Mouse (Mus musculus) Muller cell, postnatal 12 days (primary cell): ENCODE measurements around the gene Gm4131.

Experiments used
- DNase-seq: peaks from one replicate; pipeline ENCODE4 v3.0.0-alpha.2; 2015; ENCODE audit errors: inconsistent ontology term

The Gm4131 gene

GRCm38 (mm10) chr14:62457420-62458181 lies 109.1 kb downstream of the Gm4131 start:
- DNase-seq, result peak; percentile 70

GRCm38 (mm10) chr14:62456239-62456747 lies 110.4 kb downstream of the Gm4131 start, which contains the start of gene Gucy1b2:
Gene Gucy1b2, minus strand, starts transcription at chr14:62456289.
- no peak for DNase-seq

GRCm38 (mm10) chr14:62455570-62455879 lies 111.2 kb downstream of the Gm4131 start:
- DNase-seq, result no peak

GRCm38 (mm10) chr14:62454760-62455569 lies 111.8 kb downstream of the Gm4131 start:
- no peak for DNase-seq

GRCm38 (mm10) chr14:62454136-62454535 lies 112.6 kb downstream of the Gm4131 start:
- peak; percentile 68 for DNase-seq

GRCm38 (mm10) chr14:62453276-62453675 lies 113.4 kb downstream of the Gm4131 start:
- no peak for DNase-seq

- DNase-seq, result no peak
These were observed 116.0 kb downstream of the Gm4131 start for GRCm38 (mm10) chr14:62450706-62451105.

GRCm38 (mm10) chr14:62447214-62447548 lies 119.5 kb downstream of the Gm4131 start:
- no peak for DNase-seq

GRCm38 (mm10) chr14:62446385-62447213 lies 120.1 kb downstream of the Gm4131 start:
- DNase-seq, result no peak

- no peak for DNase-seq
These were observed 122.8 kb downstream of the Gm4131 start for GRCm38 (mm10) chr14:62443840-62444430.

- DNase-seq, result no peak
These were observed 123.8 kb downstream of the Gm4131 start for GRCm38 (mm10) chr14:62442971-62443370.

GRCm38 (mm10) chr14:62440036-62440435 lies 126.7 kb downstream of the Gm4131 start:
- DNase-seq, result no peak

- no peak for DNase-seq
These were observed 128.5 kb downstream of the Gm4131 start for GRCm38 (mm10) chr14:62438236-62438635.

- DNase-seq, result no peak
These were observed 128.9 kb downstream of the Gm4131 start for GRCm38 (mm10) chr14:62437806-62438205.

GRCm38 (mm10) chr14:62425277-62425691 lies 141.4 kb downstream of the Gm4131 start:
- DNase-seq, result no peak

- DNase-seq, result no peak
These were observed 144.5 kb downstream of the Gm4131 start for GRCm38 (mm10) chr14:62422265-62422664.

- no peak for DNase-seq
These were observed 149.2 kb downstream of the Gm4131 start for GRCm38 (mm10) chr14:62417501-62417900.

- DNase-seq, result peak; percentile 91
These were observed 150.0 kb downstream of the Gm4131 start for GRCm38 (mm10) chr14:62416742-62417134.

GRCm38 (mm10) chr14:62416007-62416741 lies 150.5 kb downstream of the Gm4131 start:
- peak; percentile 39 for DNase-seq
